Mouse (Mus musculus): ENCODE data around the gene Ncln. TPM values are rescaled to one million over a fixed set of nuclear protein-coding genes. Genes with fewer than 3 reads are reported as not detected.

The Ncln gene
- polyA plus RNA-seq, 1 experiment from 2014 or later, result 57.1 TPM

DNA sequence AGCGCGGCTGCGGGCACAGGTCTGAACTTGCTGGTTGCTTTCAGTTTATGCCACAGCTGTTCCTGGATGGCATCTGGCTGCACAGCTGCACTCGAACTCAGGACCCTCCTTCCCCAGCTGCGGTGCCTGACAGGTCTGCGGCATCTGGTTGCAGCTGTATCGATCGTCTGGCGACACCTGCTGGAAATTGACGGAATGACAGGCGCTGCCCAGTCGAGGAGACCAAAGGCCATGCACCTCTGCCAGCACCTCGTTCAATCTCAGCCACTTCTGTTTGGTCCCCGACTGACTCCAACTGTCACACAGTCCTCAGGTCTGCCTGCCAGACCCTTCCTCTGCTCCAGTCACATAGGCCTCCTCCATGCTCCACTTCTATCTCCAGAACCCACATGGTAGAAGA is 30.6 kb upstream of the Ncln start:
- Histone ChIP-seq H3K27ac (no peak overlapping the region), H3K9me3 (no peaks in the 10 kb centered on the region), H3K4me2 (replicated peaks) (no peak overlapping the region), H3K36me3 (peaks cover 36% of the 10 kb centered on the region), H3K9ac (replicated peaks) (no peak overlapping the region), H3K4me3 (replicated peaks) (no peak overlapping the region), H3K4me1 (replicated peaks) (no peaks in the 10 kb centered on the region), H3K27me3 (peaks cover 8% of the 10 kb centered on the region)
- WGBS, result 15% methylated on average over 14 of the region's 14 CpGs
- peak; percentile 49; the same call in 1 of the 2 replicates for ATAC-seq

DNA sequence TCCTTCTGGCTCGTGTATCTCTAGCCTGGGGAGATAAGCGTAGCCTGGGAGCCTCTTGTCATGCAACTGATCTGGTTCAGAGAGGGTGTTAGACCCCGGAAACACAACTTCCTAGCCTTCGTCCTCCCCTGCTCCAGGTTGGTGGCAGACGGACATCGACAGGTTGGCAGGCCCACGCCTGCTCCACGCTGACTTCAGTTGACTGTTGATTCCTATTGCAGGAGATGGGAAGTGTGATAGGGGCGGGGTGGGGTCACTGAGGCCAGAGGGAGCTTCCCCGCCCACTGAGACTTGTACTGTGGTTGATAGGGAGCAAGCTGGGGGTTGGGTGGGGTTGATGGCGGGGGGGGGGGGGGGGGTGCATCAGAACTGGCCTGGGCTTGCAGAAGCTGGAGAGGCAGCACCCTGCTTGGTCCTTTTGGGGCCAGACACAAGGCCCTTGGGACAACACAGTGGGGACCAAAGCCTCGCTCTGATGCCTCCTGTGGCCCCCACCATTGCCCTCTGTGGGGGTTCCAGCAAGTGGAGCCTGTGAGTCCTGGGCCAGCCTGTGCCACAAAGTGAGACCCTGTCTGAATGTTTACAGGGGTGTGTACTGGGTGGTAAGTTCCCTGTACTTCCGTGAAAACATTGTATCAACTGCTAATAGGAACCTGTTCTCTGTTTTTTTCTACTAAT is 29.0 kb upstream of the Ncln start:
- H3K9ac ChIP-seq (replicated peaks), result no peak overlapping the region
- no peaks in the 10 kb centered on the region for H3K9me3 ChIP-seq
- no peak overlapping the region for H3K4me2 ChIP-seq (replicated peaks)
- no peak overlapping the region for H3K27ac ChIP-seq
- peaks cover 20% of the 10 kb centered on the region for H3K36me3 ChIP-seq
- no peaks in the 10 kb centered on the region for H3K4me1 ChIP-seq (replicated peaks)
- ATAC-seq, result no peak
- H3K4me3 ChIP-seq (replicated peaks), result no peak overlapping the region
- peaks cover 8% of the 10 kb centered on the region for H3K27me3 ChIP-seq
- WGBS, result 75% methylated on average over 11 of the region's 13 CpGs

GRCm38 (mm10) chr10:81524051-81524605 is 27.9 kb upstream of the Ncln start, which contains the start of gene Gna15:
Gna15 (minus strand) TSS chr10:81524225.
- Histone ChIP-seq H3K9ac (replicated peaks) (no peak within 1 kb of the TSS; the same call in 1 of the 2 replicates), H3K27me3 (peaks cover 8% of the 10 kb centered on the region), H3K9me3 (no peaks in the 10 kb centered on the region), H3K36me3 (peaks cover 10% of the 10 kb centered on the region), H3K4me1 (replicated peaks) (no peaks in the 10 kb centered on the region), H3K4me2 (replicated peaks) (no peak within 1 kb of the TSS), H3K27ac (no peak within 1 kb of the TSS), H3K4me3 (replicated peaks) (no peak within 1 kb of the TSS)
- no peak for ATAC-seq
- 35% methylated on average over 9 of the region's 9 CpGs for WGBS

- Histone ChIP-seq H3K27ac (no peak overlapping the region), H3K9ac (replicated peaks) (no peak overlapping the region; the same call in 1 of the 2 replicates), H3K4me2 (replicated peaks) (no peak overlapping the region), H3K36me3 (0 out of 2 replicates have a peak, but pooled peaks cover 5% of the 10 kb centered on the region), H3K27me3 (peaks cover 8% of the 10 kb centered on the region), H3K9me3 (no peaks in the 10 kb centered on the region), H3K4me3 (replicated peaks) (no peak overlapping the region), H3K4me1 (replicated peaks) (no peaks in the 10 kb centered on the region)
- ATAC-seq, result no peak
- WGBS, result 21% methylated on average over 19 of the region's 19 CpGs
Measured at GRCm38 (mm10) chr10:81523570-81523969, 27.4 kb upstream of the Ncln start.

GRCm38 (mm10) chr10:81523142-81523541 is 26.9 kb upstream of the Ncln start:
- Histone ChIP-seq H3K27me3 (peaks cover 8% of the 10 kb centered on the region), H3K9me3 (no peaks in the 10 kb centered on the region), H3K9ac (replicated peaks) (no peak overlapping the region), H3K36me3 (0 out of 2 replicates have a peak, but pooled peaks cover 4% of the 10 kb centered on the region), H3K4me1 (replicated peaks) (no peaks in the 10 kb centered on the region), H3K27ac (no peak overlapping the region), H3K4me2 (replicated peaks) (no peak overlapping the region), H3K4me3 (replicated peaks) (no peak overlapping the region)
- WGBS, result 64% methylated on average over 6 of the region's 6 CpGs
- no peak for ATAC-seq

DNA sequence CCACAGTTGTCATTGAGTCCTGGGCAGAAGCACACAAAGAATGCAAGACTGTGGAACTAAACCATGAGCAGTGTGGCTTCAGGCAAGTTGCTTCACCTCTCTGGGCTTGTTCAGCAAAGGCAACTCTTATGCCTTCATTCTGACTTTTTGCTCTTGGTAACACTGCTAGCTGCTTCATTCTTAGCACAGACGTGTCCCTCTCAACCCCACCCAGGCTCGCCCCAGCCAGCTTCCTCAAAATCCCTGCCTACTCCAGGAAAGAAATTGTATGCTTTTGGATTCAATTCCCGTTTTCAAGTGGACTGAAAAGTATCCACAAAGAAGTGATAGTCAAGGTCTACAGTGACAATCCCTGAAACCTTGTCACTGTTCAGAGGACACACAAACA is 23.8 kb upstream of the Ncln start:
- ATAC-seq, result no peak
- H3K4me2 ChIP-seq (replicated peaks), result no peak overlapping the region
- no peak overlapping the region for H3K4me3 ChIP-seq (replicated peaks)
- no peaks in the 10 kb centered on the region for H3K9me3 ChIP-seq
- H3K27me3 ChIP-seq, result peaks cover 8% of the 10 kb centered on the region
- no peaks in the 10 kb centered on the region for H3K4me1 ChIP-seq (replicated peaks)
- WGBS, result 83% methylated on average over 3 of the region's 3 CpGs
- no peak overlapping the region for H3K27ac ChIP-seq
- no peak overlapping the region for H3K9ac ChIP-seq (replicated peaks)
- no peaks in the 10 kb centered on the region for H3K36me3 ChIP-seq

DNA sequence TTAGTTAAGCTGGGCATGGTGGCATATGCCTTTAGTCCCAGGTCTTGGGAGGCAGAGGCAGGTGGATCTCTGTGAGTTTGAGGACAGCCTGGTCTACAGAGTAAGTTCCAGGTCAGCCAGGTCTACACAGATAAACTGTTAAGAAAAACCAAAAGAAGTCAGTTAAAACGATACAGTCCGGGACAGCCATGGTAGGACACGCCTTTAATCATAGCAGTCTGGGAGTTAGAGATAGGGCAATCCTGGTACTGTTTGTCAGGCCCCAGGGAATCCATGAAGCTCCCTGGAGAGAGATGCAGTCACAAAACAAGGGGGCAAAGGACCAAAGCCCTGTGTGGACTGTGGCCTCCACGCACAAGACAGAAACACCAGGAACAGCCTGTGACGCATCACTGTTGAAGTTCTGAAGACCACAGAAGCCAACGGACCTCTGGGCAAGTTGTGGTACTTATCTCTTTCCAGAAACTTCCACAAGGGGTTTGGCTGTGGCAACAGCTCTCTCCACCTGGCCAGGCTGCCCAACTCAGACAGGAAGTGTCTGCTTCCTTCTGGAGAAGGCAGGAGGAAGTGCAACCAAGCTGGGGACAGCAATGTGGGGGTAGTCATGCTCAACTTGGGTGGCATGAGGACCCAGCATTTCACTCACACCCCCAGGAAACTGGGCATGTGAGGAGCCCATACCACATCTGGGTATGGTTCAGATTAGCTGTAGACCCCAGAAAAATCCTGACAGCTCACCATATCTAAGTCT is 23.2 kb upstream of the Ncln start:
- Histone ChIP-seq H3K27ac (no peak overlapping the region), H3K4me1 (replicated peaks) (no peaks in the 10 kb centered on the region), H3K9me3 (no peaks in the 10 kb centered on the region), H3K36me3 (no peaks in the 10 kb centered on the region), H3K4me2 (replicated peaks) (no peak overlapping the region), H3K9ac (replicated peaks) (no peak overlapping the region), H3K4me3 (replicated peaks) (no peak overlapping the region), H3K27me3 (peaks cover 7% of the 10 kb centered on the region)
- 88% methylated on average over 6 of the region's 6 CpGs for WGBS
- ATAC-seq, result no peak

- Histone ChIP-seq H3K4me3 (replicated peaks) (no peak overlapping the region), H3K9me3 (no peaks in the 10 kb centered on the region), H3K9ac (replicated peaks) (no peak overlapping the region), H3K36me3 (no peaks in the 10 kb centered on the region), H3K27me3 (no peaks in the 10 kb centered on the region; the same call in 1 of the 2 replicates), H3K4me2 (replicated peaks) (no peak overlapping the region), H3K27ac (no peak overlapping the region), H3K4me1 (replicated peaks) (no peaks in the 10 kb centered on the region)
- 11% methylated on average over 4 of the region's 4 CpGs for WGBS
- no peak for ATAC-seq
Measured at GRCm38 (mm10) chr10:81518546-81518945, 22.4 kb upstream of the Ncln start.

GRCm38 (mm10) chr10:81517227-81517626 is 21.0 kb upstream of the Ncln start:
- no peak overlapping the region for H3K27ac ChIP-seq
- 86% methylated on average over 8 of the region's 8 CpGs for WGBS
- ATAC-seq, result no peak
- no peak overlapping the region for H3K4me2 ChIP-seq (replicated peaks)
- no peak overlapping the region for H3K4me3 ChIP-seq (replicated peaks)
- peaks cover 8% of the 10 kb centered on the region for H3K27me3 ChIP-seq
- H3K9ac ChIP-seq (replicated peaks), result no peak overlapping the region
- no peaks in the 10 kb centered on the region for H3K4me1 ChIP-seq (replicated peaks)
- H3K36me3 ChIP-seq, result no peaks in the 10 kb centered on the region
- no peaks in the 10 kb centered on the region for H3K9me3 ChIP-seq

DNA sequence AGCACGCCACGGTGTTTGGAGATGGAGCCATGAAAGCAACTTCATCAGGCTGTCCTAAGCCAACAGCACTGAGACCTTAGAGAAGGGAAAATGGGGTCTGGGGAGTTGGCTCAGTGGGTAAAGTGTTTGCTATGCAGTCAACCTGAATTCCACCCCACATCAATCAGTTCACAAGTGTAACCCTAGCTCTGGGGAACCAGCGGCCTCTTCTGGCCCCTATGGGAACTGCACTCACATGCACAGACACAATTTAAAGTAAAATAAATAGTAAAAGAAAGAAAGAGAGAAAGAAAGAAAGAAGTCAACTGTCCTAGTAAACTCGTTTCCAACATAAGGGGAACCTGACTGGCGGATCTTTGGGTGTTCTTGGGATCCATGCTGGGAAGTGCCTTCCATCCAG is 17.6 kb upstream of the Ncln start:
- Histone ChIP-seq H3K9me3 (no peaks in the 10 kb centered on the region), H3K4me3 (replicated peaks) (no peak overlapping the region), H3K27ac (no peak overlapping the region), H3K9ac (replicated peaks) (no peak overlapping the region), H3K4me1 (replicated peaks) (no peaks in the 10 kb centered on the region), H3K4me2 (replicated peaks) (no peak overlapping the region), H3K27me3 (peaks cover 15% of the 10 kb centered on the region), H3K36me3 (no peaks in the 10 kb centered on the region)
- ATAC-seq, result no peak
- 82% methylated on average over 5 of the region's 5 CpGs for WGBS

DNA sequence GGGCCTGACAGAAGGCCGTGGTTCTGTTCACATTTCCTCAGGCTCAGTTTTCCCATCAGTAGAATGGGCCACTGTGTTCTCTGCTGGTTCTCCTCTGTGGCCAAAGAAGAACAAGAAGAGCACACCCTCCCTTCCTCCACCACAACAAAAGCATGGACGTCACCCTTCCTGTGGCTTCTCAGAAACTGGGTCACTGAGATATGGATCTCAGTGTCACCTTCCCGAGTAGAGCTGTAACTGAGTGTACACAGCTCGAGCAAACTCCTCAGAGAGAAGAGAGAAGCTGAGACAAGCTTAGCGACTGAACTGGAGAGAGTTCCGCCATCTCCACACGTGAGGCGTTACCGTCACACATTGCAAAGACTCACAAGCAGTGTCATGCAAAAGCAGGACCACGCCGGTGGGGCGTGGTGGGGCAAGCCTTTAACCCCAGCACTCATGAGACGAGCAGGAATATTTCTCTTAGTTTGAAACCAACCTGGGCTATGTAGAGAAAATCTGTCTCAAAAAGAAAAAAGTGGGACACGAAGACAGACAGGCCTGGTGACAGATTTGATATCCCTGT is 14.1 kb upstream of the Ncln start:
- WGBS, result 81% methylated on average over 14 of the region's 14 CpGs
- ATAC-seq, result no peak
- H3K4me3 ChIP-seq (replicated peaks), result no peak overlapping the region

More for the DNA sequence above, 14.1 kb upstream of the Ncln start:
- no peak overlapping the region for H3K27ac ChIP-seq
- H3K9ac ChIP-seq (replicated peaks), result no peak overlapping the region
- H3K4me1 ChIP-seq (replicated peaks), result no peaks in the 10 kb centered on the region
- no peak overlapping the region for H3K4me2 ChIP-seq (replicated peaks)
- no peaks in the 10 kb centered on the region for H3K9me3 ChIP-seq
- H3K27me3 ChIP-seq, result peaks cover 17% of the 10 kb centered on the region
- H3K36me3 ChIP-seq, result no peaks in the 10 kb centered on the region
